Mouse (Mus musculus): Measurements from ENCODE around the gene Ntn3.
A peak's percentile ranks its signal among the peaks of the same experiment; 100 is the strongest.

The Ntn3 gene

GRCm38 (mm10) chr17:24209043-24209915, at the start of gene Ntn3:
Ntn3 (minus strand) TSS chr17:24209531.
- peak; percentile 78 for DNase-seq (ENCODE audit: low read depth, low spot score)

GRCm38 (mm10) chr17:24258981-24259380, 49.6 kb upstream of the Ntn3 start:
- DNase-seq (ENCODE audit: low read depth, low spot score) = no peak

DNA sequence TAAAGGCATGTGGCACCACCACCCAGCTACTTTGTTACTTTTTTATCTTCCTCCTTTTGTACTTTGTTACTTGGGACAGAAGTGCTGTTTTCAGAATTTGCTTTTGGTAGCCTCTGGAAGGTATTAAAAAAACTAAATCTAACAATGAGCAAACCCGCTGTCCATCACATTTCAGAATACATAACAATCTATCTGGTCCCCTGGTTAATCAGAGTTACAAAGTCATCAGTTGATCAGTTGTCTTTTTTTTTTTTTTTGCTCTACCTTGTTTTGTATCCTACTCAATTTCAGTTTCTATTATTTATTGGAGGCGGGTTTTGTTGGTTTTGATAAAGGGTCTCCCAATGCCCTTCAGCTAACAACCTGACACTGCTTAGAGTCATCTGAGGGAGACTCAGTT, 43.0 kb upstream of the Ntn3 start:
- DNase-seq (ENCODE audit: low read depth, low spot score) = no peak

DNA sequence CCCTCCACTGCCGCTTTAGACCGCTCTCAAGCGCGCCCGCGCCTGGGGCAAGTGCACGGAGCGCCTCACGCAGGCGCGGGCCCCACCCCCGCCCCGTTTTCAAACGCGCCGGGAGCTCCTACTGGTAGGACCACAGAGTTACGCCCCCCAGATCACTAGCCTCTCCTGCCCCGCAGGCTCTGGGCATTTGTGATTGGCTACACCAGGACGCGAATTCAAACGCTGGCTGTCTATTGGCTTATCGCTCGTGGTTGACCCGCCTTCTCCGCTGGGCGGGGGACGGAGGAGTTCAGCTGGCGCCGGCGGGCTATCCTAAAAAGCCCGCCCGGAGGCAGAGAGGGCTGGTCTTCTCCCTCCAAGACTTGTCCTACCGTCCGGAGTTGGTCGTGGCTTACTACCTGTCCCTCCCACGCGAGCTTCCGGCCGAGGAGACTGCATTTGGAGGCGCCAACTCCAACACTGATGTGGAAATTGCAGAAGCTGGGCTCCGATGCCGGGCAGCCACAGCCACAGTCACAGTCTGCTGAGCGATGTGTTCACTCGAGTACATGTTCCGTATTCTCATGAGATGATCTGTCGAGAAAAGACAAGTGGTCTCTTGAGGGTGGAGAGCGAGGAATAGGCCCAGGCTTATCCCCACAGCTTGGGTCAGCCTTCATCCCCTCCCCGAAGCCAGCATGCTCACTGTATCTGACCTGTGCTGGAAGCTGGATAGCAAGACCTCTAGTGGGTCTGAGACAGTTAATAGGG, 42.2 kb upstream of the Ntn3 start, which contains the start of gene Ccnf:
Gene Ccnf (minus strand): TSS at position 165 of the 750 bp plus-strand sequence.
- peak; percentile 100 for DNase-seq (ENCODE audit: low read depth, low spot score)

GRCm38 (mm10) chr17:24250988-24251319, 41.6 kb upstream of the Ntn3 start:
- DNase-seq (ENCODE audit: low read depth, low spot score) = no peak

DNA sequence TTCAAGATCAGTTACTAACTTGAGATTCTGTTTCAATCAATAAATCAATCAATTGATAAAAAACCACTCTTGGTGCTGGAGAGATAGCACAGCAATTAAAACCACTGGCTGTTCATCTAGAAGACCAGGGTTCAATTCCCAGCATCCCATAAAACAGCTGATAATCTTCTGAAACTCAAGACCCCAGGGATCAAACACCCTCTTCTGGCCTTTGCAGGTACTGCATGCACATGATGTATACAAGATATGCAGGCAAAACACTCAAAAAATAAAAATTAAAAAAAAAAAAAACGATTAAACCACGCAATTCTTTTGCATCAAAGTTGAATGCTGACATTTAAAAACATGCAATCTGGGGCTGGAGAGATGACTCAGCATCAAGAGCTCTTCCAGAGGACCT, 39.3 kb upstream of the Ntn3 start:
- peak; percentile 66 for DNase-seq (ENCODE audit: low read depth, low spot score)

DNA sequence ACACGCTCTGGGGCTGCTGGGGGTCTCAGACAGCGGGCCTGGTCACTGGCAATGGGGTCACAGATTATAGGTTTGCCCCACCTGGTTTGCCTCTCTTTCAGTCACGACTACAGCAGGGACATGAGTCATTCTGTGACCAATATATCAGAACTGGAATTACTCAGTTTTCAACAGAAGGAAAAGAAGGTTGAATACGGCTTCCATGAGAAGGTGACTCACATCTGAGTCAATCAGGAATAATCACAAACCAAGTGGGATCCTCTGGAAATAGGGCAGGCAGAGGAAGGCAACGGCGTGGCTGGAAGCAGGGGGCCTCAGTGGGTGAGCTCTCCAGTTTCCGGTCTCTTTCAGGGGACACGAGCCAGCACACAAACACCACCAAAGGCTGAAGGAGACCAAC, 34.7 kb upstream of the Ntn3 start:
- no peak for DNase-seq (ENCODE audit: low read depth, low spot score)

DNA sequence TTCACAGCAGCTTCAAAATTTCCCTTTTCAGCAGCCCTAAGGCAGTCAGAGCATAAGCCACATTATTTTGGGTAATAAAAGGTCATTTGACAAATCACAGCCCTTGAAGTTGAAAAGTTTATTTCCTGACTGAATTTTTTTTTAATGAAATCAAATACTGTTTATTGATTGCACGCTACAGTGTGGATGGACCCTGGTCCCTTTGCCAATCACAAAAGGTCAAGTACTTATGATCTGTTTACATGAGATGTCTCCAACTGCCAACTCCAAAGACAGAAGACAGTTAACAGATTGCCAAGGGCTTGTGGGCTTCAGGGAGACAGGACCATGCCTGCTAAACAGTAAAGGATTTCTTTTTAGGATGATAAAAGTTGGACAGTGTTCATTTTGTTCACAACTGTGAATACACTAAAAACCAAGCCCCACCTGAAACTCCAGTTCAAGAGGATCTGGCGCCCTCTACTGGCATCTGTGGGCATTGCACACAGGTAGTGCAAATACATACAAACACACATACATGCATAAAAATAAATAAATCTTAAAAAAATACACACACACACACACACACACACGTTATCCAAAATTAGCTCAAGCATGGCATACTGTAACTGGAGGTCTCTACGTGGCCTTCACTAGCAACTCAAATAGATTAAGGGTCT, 34.1 kb upstream of the Ntn3 start:
- peak; percentile 75 for DNase-seq (ENCODE audit: low read depth, low spot score)

- no peak for DNase-seq (ENCODE audit: low read depth, low spot score)
Observed at GRCm38 (mm10) chr17:24236921-24237320, 27.6 kb upstream of the Ntn3 start.

DNA sequence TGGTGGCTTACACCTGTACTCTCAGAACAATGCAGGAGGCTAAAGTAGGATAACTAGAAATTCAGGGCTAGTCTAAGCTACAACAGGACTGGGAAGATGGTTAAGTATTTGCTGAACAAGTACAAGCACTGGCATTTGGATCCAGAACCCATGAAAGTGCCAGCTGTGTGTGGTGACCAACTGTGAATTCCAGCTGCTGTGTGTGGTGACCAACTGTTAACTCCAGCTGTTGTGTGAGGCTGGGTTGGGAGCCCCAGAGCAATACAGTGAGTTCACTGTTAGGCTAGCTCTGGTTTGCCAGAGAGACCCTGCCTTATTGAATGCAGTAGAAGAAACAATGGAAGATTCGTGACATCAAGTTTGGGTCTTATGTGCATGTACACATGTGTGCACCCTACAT, 27.1 kb upstream of the Ntn3 start:
- no peak for DNase-seq (ENCODE audit: low read depth, low spot score)

DNA sequence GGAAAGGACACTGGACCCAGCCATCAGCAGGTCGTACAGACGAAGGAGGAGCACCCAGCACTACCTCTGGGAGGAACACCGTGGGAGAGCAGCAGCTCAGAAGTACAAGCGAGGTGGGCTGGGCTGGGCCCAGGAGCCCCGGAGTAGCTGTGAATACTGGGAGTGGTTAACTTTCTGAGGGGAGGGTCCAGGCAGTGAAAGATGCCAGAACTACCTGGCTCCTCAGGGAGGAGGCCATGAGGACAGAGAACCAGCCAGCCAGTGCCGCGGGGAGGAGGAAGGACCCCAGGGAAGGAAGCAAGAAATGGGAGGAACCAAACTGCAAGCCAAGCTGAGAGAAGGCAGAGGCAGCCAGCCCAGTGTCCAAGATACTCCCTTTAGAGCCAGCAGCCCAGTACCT, 18.6 kb upstream of the Ntn3 start:
- peak; percentile 61 for DNase-seq (ENCODE audit: low read depth, low spot score)

- no peak for DNase-seq (ENCODE audit: low read depth, low spot score)
Observed at GRCm38 (mm10) chr17:24226721-24227120, 17.4 kb upstream of the Ntn3 start.

GRCm38 (mm10) chr17:24225851-24226250, 16.5 kb upstream of the Ntn3 start:
- no peak for DNase-seq (ENCODE audit: low read depth, low spot score)

- DNase-seq (ENCODE audit: low read depth, low spot score) = no peak
Observed at GRCm38 (mm10) chr17:24224741-24225140, 15.4 kb upstream of the Ntn3 start.

DNA sequence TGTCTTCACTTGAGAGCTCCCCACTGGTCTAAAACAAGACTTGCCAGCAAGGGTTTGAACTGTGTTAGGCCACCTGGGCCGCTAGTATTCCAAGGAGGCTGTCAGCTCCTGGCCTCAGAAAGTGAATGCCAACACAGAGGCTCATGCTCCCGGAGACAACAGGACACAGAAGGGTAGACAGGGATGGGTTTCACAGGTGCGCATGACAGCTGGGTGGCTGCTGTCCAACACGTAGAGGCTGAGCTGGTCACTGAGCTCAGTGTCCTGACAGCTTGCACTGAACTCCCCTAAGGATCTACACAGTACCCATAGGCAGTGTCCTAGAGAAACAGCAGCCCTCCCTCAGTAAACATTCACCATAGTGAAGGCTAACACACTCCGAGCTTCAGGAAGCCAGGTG, 14.2 kb upstream of the Ntn3 start:
- DNase-seq (ENCODE audit: low read depth, low spot score) = no peak

- no peak for DNase-seq (ENCODE audit: low read depth, low spot score)
Observed at GRCm38 (mm10) chr17:24222653-24223052, 13.3 kb upstream of the Ntn3 start.

DNA sequence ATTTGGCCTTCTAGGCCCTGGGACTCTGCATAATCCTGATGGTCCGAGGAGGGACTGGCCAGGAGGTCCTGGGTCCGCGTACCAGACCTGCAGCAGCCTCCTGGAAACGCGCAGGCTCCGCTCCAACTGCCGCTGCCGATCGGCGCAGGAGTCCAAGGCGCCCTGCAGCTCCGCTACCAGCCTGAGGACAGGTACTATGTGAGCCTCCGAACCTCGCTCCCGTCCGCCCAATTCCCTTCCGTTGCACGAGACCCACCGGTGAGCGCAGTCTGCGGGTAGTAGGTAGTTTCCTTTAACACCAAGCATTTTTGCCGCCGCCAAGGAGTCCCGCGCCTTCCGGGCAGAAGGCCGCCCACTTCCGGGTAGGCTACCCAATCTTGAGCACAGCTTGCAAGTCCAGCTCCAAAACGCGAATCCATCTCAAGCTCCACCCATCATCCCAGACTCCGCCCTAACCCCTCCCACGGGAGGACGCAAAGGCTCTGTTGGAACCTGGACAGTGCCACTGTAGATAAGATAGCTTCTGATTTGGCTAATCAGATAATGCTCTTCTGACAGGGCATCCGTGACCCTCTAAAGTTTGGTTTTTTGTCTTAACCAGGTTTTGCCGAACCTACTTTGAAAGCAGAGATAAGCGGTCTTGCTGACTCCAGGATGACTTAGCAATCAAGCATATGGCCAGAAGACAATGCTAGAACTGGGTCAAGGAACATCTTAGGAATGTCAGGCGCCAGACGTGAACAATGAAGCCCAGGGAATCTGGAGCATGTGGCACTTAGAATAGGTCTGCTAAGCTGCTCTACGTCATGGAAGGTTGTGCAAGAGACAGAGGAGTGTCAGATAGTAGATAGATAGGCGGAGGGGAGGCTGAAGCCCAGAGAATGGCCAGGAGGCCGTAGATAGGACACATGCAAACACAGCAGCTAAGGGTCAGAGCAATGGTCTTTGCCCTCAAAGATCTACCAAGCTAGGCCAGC, 11.4 kb upstream of the Ntn3 start, which contains the start of gene Tedc2:
Gene Tedc2 (minus strand): TSS at position 417 of the 977 bp plus-strand sequence.
- peak; percentile 97 for DNase-seq (ENCODE audit: low read depth, low spot score)

GRCm38 (mm10) chr17:24216836-24217235, 7.5 kb upstream of the Ntn3 start:
- DNase-seq (ENCODE audit: low read depth, low spot score) = peak; percentile 93

DNA sequence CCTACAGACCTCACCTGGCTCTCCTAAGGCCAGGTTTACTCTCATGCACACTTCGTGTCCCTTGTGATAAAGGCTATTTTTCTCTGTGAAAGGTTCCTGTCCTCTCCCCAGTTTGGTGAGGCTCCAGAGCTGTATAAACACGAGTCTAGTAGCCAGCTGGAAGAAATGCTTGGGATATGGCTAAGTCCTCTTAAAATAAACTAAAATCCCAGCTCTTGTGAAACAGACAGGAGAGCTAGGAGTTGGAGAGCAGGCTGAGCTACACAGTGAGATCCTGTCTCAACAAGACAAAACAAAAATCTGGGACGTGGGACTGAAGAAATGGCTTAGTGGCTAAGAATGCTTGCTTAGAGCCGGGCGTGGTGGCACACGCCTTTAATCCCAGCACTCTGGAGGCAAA, 3.9 kb upstream of the Ntn3 start:
- no peak for DNase-seq (ENCODE audit: low read depth, low spot score)

GRCm38 (mm10) chr17:24212441-24213018, 3.2 kb upstream of the Ntn3 start:
- DNase-seq (ENCODE audit: low read depth, low spot score) = no peak

Measured in R1 (cell line).